18 mouse cellular contexts compared by ENCODE assay signal in genomic region chr12:26180846-26181245, GRCm38 (mm10).
DNase-seq lines count a peak whose midpoint lies in the region; ATAC-seq lines count a peak whose summit lies in the region.
"Had no signal": no experiment of that assay in that cellular context is flagged by ENCODE, and none has a peak within 500 bp of the region (broad histone marks: within the 10 kb centered on the region; RNA-seq: fewer than 3 reads in every experiment).

No protein-coding gene starts in this region.

- H3K4me3 ChIP-seq in midbrain, embryonic 13.5 days (replicated peaks), result no peak overlapping the region
- no peak overlapping the region for H3K4me3 ChIP-seq in neural tube, embryonic 15.5 days (replicated peaks)
- H3K4me3 ChIP-seq in kidney, embryonic 15.5 days (replicated peaks), result no peak overlapping the region
- H3K4me3 ChIP-seq: embryonic facial prominence, embryonic 10.5 days; erythroblast, embryonic 14.5 days; hindbrain, embryonic 10.5 days; intestine, embryonic 15.5 days; limb, embryonic 15.5 days had no signal

- ATAC-seq in midbrain, embryonic 13.5 days, result no peak
- ATAC-seq in neural tube, embryonic 15.5 days (ENCODE audit: low FRiP score), result no peak
- ATAC-seq in kidney, embryonic 15.5 days (replicated peaks; ENCODE audit: low FRiP score), result no peak
- ATAC-seq: intestine, embryonic 15.5 days; midbrain, embryonic 16.5 days had no signal

- intact Hi-C loops in left cerebral cortex, postnatal 25 days (cut with DNase I), result no loop called here

- no peak overlapping the region for H3K27ac ChIP-seq in midbrain, embryonic 13.5 days
- no peak overlapping the region for H3K27ac ChIP-seq in neural tube, embryonic 15.5 days (replicated peaks)
- no peak overlapping the region for H3K27ac ChIP-seq in kidney, embryonic 15.5 days
- H3K27ac ChIP-seq: embryonic facial prominence, embryonic 10.5 days; hindbrain, embryonic 10.5 days; intestine, embryonic 15.5 days; kidney, postnatal 0 days; limb, embryonic 15.5 days had no signal

- no peaks in the 10 kb centered on the region for H3K27me3 ChIP-seq in midbrain, embryonic 13.5 days
- no peaks in the 10 kb centered on the region for H3K27me3 ChIP-seq in neural tube, embryonic 15.5 days (replicated peaks)
- no peaks in the 10 kb centered on the region for H3K27me3 ChIP-seq in kidney, embryonic 15.5 days
- H3K27me3 ChIP-seq: intestine, embryonic 15.5 days; limb, embryonic 15.5 days had no signal

- no peaks in the 10 kb centered on the region for H3K9me3 ChIP-seq in midbrain, embryonic 13.5 days
- H3K9me3 ChIP-seq in neural tube, embryonic 15.5 days (replicated peaks), result no peaks in the 10 kb centered on the region
- no peaks in the 10 kb centered on the region for H3K9me3 ChIP-seq in kidney, embryonic 15.5 days (replicated peaks)
- H3K9me3 ChIP-seq: embryonic facial prominence, embryonic 10.5 days; hindbrain, embryonic 10.5 days; intestine, embryonic 15.5 days; limb, embryonic 15.5 days had no signal

- 73% methylated on average over 7 of the region's 7 CpGs for WGBS in midbrain, embryonic 13.5 days
- 67% methylated on average over 7 of the region's 7 CpGs for WGBS in neural tube, embryonic 15.5 days
- 58% methylated on average over 7 of the region's 7 CpGs for WGBS in kidney, embryonic 15.5 days

- no peaks in the 10 kb centered on the region for H3K4me1 ChIP-seq in midbrain, embryonic 13.5 days (replicated peaks)
- H3K4me1 ChIP-seq in neural tube, embryonic 15.5 days, result no peaks in the 10 kb centered on the region
- H3K4me1 ChIP-seq in kidney, embryonic 15.5 days, result no peaks in the 10 kb centered on the region
- H3K4me1 ChIP-seq: embryonic facial prominence, embryonic 10.5 days; intestine, embryonic 15.5 days; limb, embryonic 15.5 days had no signal

- H3K36me3 ChIP-seq in midbrain, embryonic 13.5 days, result no peaks in the 10 kb centered on the region
- no peaks in the 10 kb centered on the region for H3K36me3 ChIP-seq in neural tube, embryonic 15.5 days
- H3K36me3 ChIP-seq in kidney, embryonic 15.5 days, result no peaks in the 10 kb centered on the region
- H3K36me3 ChIP-seq: embryonic facial prominence, embryonic 10.5 days; G1E; hindbrain, embryonic 10.5 days; intestine, embryonic 15.5 days; limb, embryonic 15.5 days had no signal

- H3K4me2 ChIP-seq in midbrain, embryonic 13.5 days (replicated peaks), result no peak overlapping the region
- H3K4me2 ChIP-seq in neural tube, embryonic 15.5 days, result no peak overlapping the region
- H3K4me2 ChIP-seq in kidney, embryonic 15.5 days, result no peak overlapping the region
- H3K4me2 ChIP-seq: intestine, embryonic 15.5 days; limb, embryonic 15.5 days; lung, embryonic 14.5 days had no signal

- H3K9ac ChIP-seq in midbrain, embryonic 13.5 days (replicated peaks), result no peak overlapping the region
- no peak overlapping the region for H3K9ac ChIP-seq in neural tube, embryonic 15.5 days (replicated peaks)
- no peak overlapping the region for H3K9ac ChIP-seq in kidney, embryonic 15.5 days
- H3K9ac ChIP-seq: intestine, embryonic 15.5 days; limb, embryonic 15.5 days; lung, embryonic 14.5 days had no signal

- DNase-seq in layer of hippocampus, adult 11-12 months (ENCODE audit: low spot score), result peak; percentile 28
- no peak for DNase-seq in layer of hippocampus, postnatal 10 days (ENCODE audit: low spot score in 2 of 2)
- peak; percentile 57 to 72 for DNase-seq in frontal cortex, adult 2 months (ENCODE audit: extremely low spot score in 1 of 2, low spot score in 1 of 2)
- peak; percentile 39 to 79 for DNase-seq in left cerebral cortex, postnatal 25 days (ENCODE audit: low spot score in 2 of 2)
- peak; percentile 73 for DNase-seq in telencephalon, adult 2 months (ENCODE audit: low read depth, low spot score)
- DNase-seq: adrenal gland, postnatal 10 days; lung, embryonic 14.5 days had no signal

Comparison
In these comparisons a context has a peak if more than half of its experiments do, and no peak if none do; other contexts are left out.
1. DNase-seq: peak in layer of hippocampus, adult 11-12 months (single experiment), frontal cortex, adult 2 months (2 of 2), left cerebral cortex, postnatal 25 days (2 of 2) and telencephalon, adult 2 months (single experiment); none in layer of hippocampus, postnatal 10 days (0 of 2).